Mouse (Mus musculus) adrenal gland, postnatal 14 days (tissue): Measurements from ENCODE around the gene Ogfod1. TPM values are rescaled to one million over a fixed set of nuclear protein-coding genes. Genes with fewer than 3 reads are reported as not detected.

Experiments used
- DNase-seq: peaks from one replicate; pipeline ENCODE4 v3.0.0; 2021; ENCODE audit warnings: mixed read lengths
- long read RNA-seq, 2 experiments: library from polyadenylated mRNA; stranded (forward); transcript quantifications; one replicate each; pipeline ENCODE4 v2.0.0; 2021
- total RNA-seq: library from RNA; stranded (reverse); gene quantifications from 2 replicates; pipeline ENCODE4 v1.2.3, GENCODE M21; 2021

Gene Ogfod1
- 16.4 and 18.2 TPM in 2 replicates for total RNA-seq
- long read RNA-seq, experiment 1, full-length matches to known transcripts = 1 of 8 reads
- long read RNA-seq, experiment 1, partial matches to known transcripts = 0 of 8 reads
- long read RNA-seq, experiment 1, other reads (novel, unspliced or antisense) = 7 of 8 reads
- long read RNA-seq, experiment 2, full-length matches to known transcripts = 1 of 6 reads
- long read RNA-seq, experiment 2, partial matches to known transcripts = 0 of 6 reads
- long read RNA-seq, experiment 2, other reads (novel, unspliced or antisense) = 5 of 6 reads

GRCm38 (mm10) chr8:94036944-94037524, at the start of gene Ogfod1, which contains the start of gene Nudt21:
Gene Ogfod1, plus strand, starts transcription at chr8:94037198.
Gene Nudt21, minus strand, starts transcription at chr8:94037031.
- peak; percentile 94 for DNase-seq

DNA sequence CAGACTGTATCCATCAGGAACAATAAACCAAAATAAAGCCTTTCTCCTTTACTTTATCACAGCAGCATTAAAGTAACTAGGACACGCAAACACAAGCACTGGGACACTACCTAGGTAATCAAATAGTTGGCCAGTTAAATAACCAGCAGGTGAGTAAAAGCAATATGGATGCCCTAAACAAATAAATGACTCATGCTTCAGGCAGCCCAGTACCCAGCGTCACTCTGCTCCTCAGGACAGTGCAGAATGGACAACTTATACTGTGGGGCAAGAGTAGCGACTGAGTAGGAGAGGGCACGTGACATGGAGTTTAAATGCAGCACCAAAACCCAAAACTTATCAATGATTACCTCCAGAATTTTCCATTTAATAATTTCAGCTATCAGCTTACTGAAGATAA, 47.3 kb upstream of the Ogfod1 start:
- no peak for DNase-seq

GRCm38 (mm10) chr8:93998961-93999360, 38.0 kb upstream of the Ogfod1 start:
- no peak for DNase-seq

- no peak for DNase-seq
Measured at GRCm38 (mm10) chr8:94004139-94004538, 32.9 kb upstream of the Ogfod1 start.

- no peak for DNase-seq
Measured at GRCm38 (mm10) chr8:94009243-94009845, 27.7 kb upstream of the Ogfod1 start.

GRCm38 (mm10) chr8:94010101-94010705, 26.8 kb upstream of the Ogfod1 start:
- no peak for DNase-seq

- DNase-seq = no peak
Measured at GRCm38 (mm10) chr8:94011076-94012012, 25.7 kb upstream of the Ogfod1 start.

- peak; percentile 88 for DNase-seq
Measured at GRCm38 (mm10) chr8:94012013-94012951, 24.7 kb upstream of the Ogfod1 start, which contains the start of gene Amfr. Gene Amfr, minus strand, starts transcription at chr8:94012842.

DNA sequence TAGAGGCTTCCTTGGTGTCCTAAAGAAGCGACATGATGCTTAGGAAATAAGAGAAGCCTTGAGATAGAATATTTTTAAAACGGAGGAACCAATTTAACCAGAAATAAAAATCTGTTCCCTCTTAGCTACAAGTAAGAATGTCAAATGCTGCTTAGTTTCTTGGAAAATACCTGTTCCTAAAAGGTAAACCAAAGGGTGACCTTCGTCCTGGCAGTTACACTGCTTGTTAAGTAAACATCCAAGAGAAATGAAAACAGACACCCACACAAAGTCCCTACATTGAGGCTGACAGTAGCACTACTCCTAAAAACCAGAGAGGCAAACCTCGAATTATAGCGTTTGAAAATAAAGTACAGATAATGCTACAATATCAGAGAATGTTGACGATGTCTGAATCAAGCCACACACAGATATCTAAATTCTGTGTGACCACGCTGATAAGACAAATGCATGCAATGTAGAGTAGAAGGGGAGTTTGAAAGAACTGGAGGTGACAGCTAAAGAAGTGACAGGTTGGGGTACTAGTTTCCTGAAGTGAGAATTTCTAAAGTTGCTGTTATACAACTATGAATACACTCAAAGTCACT, 23.9 kb upstream of the Ogfod1 start:
- no peak for DNase-seq

DNA sequence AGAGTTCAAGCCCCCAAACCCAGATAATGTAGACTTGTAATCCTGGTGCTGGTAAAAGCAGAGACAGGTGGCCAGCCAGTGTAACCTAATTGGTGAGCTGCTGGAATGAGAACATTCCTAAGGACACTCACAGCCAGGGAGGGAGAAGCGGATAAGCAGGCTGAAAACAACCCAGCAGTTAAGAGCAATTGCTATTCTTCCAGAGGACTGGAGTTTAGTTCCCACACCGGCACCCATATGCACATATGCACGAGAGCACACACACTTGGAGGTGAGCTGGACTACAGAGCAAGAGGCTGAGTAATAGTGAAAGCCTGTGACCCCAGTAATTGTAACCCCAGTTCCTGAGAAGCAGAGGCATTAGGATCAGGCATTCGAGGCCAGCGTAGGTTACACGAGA, 13.1 kb upstream of the Ogfod1 start:
- DNase-seq = no peak

- no peak for DNase-seq
Measured at GRCm38 (mm10) chr8:94029701-94030100, 7.3 kb upstream of the Ogfod1 start.

- DNase-seq = no peak
Measured at GRCm38 (mm10) chr8:94033601-94034000, 3.4 kb upstream of the Ogfod1 start.

DNA sequence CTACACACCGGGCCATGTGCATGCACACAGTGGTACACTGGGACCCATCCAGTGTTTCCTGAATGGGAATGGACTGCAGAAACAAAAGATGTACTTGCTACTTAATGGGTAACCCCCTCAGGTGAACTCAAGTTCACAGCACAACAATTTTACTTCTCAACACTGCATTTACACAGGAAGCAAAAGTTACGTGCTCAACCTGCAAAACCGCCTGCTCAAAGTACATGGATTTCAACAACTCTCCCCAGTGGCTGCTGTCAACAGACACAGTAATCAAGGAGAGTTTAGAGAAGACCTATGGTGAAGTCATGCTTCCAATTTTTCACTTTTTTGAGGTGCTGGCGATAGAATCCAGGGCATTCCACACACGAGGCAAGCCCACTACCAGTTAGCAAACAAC, 1.8 kb upstream of the Ogfod1 start:
- no peak for DNase-seq

- DNase-seq = peak; percentile 85
Measured at GRCm38 (mm10) chr8:94036541-94036940, 457 bp upstream of the Ogfod1 start.

DNA sequence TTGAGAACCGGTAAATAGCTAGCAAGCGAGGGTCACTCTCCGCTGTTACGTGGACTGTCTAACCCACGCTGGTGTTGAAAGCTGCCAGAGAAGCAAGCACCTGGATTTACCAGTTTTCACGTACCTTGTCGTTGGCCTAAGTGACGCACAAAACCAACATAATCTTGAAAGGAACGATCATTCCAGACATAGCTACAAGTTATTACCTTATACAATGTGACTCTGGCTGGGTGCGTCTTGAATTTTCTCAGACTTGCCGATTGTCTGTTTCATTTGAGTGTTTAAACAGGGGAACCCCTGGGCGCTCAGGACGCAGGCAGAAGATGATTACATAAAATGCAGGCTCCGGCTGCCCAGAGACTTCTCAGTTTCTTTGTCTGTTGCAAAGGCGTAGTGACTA, 808 bp downstream of the Ogfod1 start:
- no peak for DNase-seq

DNA sequence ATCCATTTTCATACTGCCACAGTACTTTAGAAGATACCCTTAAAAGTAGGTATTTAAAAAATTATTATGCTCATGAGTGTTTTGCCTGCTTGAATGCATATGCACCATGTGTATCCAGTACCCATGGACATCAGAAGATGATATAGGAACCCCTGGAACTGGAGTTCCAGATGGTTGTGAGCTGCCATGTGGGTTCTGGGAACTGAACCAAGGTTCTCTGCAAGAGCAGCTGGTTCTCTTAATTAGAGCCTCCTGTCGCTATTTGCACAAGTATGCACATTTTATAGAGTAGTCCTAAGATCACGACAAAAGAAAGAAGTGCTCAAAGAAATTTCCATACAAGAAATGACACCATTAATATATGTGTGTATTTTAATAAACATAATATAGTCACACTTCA, 10.8 kb downstream of the Ogfod1 start:
- DNase-seq = no peak

- DNase-seq = no peak
Measured at GRCm38 (mm10) chr8:94052696-94053095, 15.7 kb downstream of the Ogfod1 start.

GRCm38 (mm10) chr8:94057157-94057854, 20.3 kb downstream of the Ogfod1 start:
- DNase-seq = peak; percentile 59

- DNase-seq = no peak
Measured at GRCm38 (mm10) chr8:94066121-94066863, 29.3 kb downstream of the Ogfod1 start.
